1 mouse cellular context compared by ENCODE assay signal in the genomic region with DNA sequence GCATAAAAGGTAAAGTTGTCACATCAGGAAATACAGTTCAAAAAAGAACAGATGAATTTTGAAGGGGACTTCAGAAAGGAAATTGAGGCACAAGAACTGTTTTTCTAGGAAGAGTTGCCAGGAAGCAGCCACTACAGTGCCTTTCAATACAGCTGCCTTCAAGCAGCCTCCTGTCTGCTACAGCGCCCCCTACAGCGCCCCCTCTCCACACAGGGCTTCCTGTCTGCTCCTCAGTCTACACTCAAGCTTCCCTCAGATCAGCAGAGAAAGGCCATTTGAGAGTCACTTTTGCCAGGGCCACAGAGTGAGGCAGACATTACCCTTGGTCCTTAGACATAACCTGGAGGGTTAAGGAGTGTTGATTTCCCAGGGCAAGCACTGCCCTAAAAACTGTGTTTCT.
A peak's percentile ranks its signal among the peaks of the same experiment; 100 is the strongest.
TF ChIP-seq lines count a peak whose summit lies in the region.

No protein-coding gene starts in this region.

TF ChIP-seq in CH12.LX, 34 proteins besides CTCF, POLR2A, EP300 and RAD21:
- no peak for TF ChIP-seq ZC3H11A (IDR thresholded peaks at IDR 0.05; ENCODE audit: low read depth, low read length)
- TF ChIP-seq ELF1 (IDR thresholded peaks at IDR 0.05; ENCODE audit: low read depth, low read length), result no peak
- 0 out of 2 replicates have a peak, but pooled peaks have one; percentile 7 for TF ChIP-seq SMC3 (IDR thresholded peaks at IDR 0.05; ENCODE audit: low read depth, low read length)
- TF ChIP-seq TBP (conservative IDR thresholded peaks at IDR 0.05; ENCODE audit: low read depth, low read length), result no peak
TF ChIP-seq in CH12.LX: peak in this region for 1.
